In the genomic region with DNA sequence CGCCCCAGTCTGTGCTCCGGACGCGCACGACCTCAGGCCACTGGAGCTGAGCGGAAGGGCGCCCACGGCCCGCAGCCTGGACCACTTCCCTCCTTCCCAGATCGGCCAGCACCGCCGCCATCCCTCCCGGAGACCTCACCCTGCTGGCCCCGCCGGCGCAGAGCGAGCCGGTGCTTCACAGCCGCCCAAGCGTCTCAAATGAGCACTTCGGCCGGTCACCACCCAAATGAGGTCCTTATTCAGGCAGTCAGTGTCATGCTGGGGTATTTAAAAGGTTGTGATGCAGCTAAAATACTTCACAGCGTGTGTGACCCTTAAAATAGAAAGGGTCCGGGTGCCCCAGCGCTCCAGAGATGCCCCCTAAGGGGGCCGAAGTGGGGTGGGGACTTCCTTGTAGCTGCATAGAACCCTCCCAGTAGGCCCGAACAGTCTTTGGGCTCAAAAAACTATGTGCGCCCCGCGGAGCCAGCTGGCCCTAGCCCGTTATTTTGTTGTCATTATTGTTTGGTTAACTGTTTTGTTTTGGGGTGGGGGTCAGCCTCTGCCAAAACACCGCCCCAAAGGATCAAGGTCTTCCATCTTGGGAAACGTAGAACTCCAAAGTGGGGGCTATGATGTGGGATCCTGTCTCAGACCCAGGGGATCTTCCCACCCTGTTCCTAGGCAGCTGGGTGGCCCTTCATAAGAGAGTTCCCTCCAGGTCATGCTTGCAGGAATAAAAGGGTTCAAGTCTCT, we compare ENCODE assay signal across 12 mouse cellular contexts. TPM values are rescaled to one million over a fixed set of nuclear protein-coding genes. Genes with fewer than 3 reads are reported as not detected.
DNase-seq lines count a peak whose midpoint lies in the region; ATAC-seq and TF ChIP-seq lines count a peak whose summit lies in the region.
"Had no signal": no experiment of that assay in that cellular context is flagged by ENCODE, and none has a peak within 500 bp of the region (broad histone marks: within the 10 kb centered on the region; RNA-seq: fewer than 3 reads in every experiment).

No protein-coding gene starts in this region.

- H3K4me2 ChIP-seq in kidney, embryonic 14.5 days (replicated peaks; ENCODE audit: low read depth, low read length): no peak overlapping the region
- H3K4me2 ChIP-seq in forebrain, embryonic 15.5 days (replicated peaks): peak overlapping the region; percentile 14; the same call in 1 of the 2 replicates
- peak overlapping the region; percentile 24; the same call in 1 of the 2 replicates for H3K4me2 ChIP-seq in midbrain, embryonic 15.5 days

- peak; percentile 55 for ATAC-seq in kidney, embryonic 14.5 days (ENCODE audit: low FRiP score, low TSS enrichment)
- peak; percentile 21; the same call in 1 of the 2 replicates for ATAC-seq in forebrain, embryonic 15.5 days (replicated peaks)
- no peak; the same call in 1 of the 2 replicates for ATAC-seq in midbrain, embryonic 15.5 days (replicated peaks)

- no peak overlapping the region for H3K27ac ChIP-seq in kidney, embryonic 14.5 days (ENCODE audit: low read depth, low read length)
- no peak overlapping the region for H3K27ac ChIP-seq in kidney, adult 2 months (ENCODE audit: insufficient read depth, low read depth, low read length)
- 0 out of 2 replicates have a peak overlapping the region, but pooled peaks have one; percentile 19 for H3K27ac ChIP-seq in forebrain, embryonic 15.5 days (replicated peaks)
- H3K27ac ChIP-seq in midbrain, embryonic 15.5 days: no peak overlapping the region
- H3K27ac ChIP-seq: heart, adult 2 months had no signal

- TF ChIP-seq POLR2A in kidney, adult 2 months (IDR thresholded peaks at IDR 0.05; ENCODE audit: low read depth, low read length): no peak

- DNase-seq in kidney, adult 2 months: no peak
- DNase-seq in embryo, embryonic 10 days (ENCODE audit: low spot score): peak; percentile 69
- DNase-seq in layer of hippocampus, adult 18-20 months (ENCODE audit: low spot score in 2 of 2): no peak
- no peak for DNase-seq in gastrocnemius, postnatal 10 days
- DNase-seq in cerebellum, adult 11-12 months: no peak
- DNase-seq: adrenal gland, postnatal 36 days; cerebellum, postnatal 25 days; heart, adult 2 months had no signal

- H3K4me1 ChIP-seq in kidney, embryonic 14.5 days (ENCODE audit: control insufficient read depth, insufficient read depth, low read length): no peaks in the 10 kb centered on the region
- H3K4me1 ChIP-seq in kidney, adult 2 months (ENCODE audit: control insufficient read depth, insufficient read depth, low read length): no peaks in the 10 kb centered on the region
- peaks cover 9% of the 10 kb centered on the region; the same call in 1 of the 2 replicates for H3K4me1 ChIP-seq in forebrain, embryonic 15.5 days
- peaks cover 8% of the 10 kb centered on the region for H3K4me1 ChIP-seq in midbrain, embryonic 15.5 days

- peaks cover 90% of the 10 kb centered on the region for H3K27me3 ChIP-seq in kidney, embryonic 14.5 days (ENCODE audit: control insufficient read depth, insufficient read depth, low read length)
- peaks cover 12% of the 10 kb centered on the region for H3K27me3 ChIP-seq in kidney, adult 2 months (replicated peaks; ENCODE audit: control insufficient read depth, insufficient read depth, low read length)
- peaks cover 88% of the 10 kb centered on the region for H3K27me3 ChIP-seq in forebrain, embryonic 15.5 days
- peaks cover 89% of the 10 kb centered on the region for H3K27me3 ChIP-seq in midbrain, embryonic 15.5 days (replicated peaks)

- H3K9me3 ChIP-seq in kidney, embryonic 14.5 days (ENCODE audit: control insufficient read depth, low read length): no peaks in the 10 kb centered on the region
- no peaks in the 10 kb centered on the region for H3K9me3 ChIP-seq in forebrain, embryonic 15.5 days
- H3K9me3 ChIP-seq in midbrain, embryonic 15.5 days: no peaks in the 10 kb centered on the region

- no peak for TF ChIP-seq CTCF in kidney, adult 2 months (conservative IDR thresholded peaks at IDR 0.05; ENCODE audit: insufficient read depth, insufficient read length, low read depth, low read length)

- H3K9ac ChIP-seq in kidney, embryonic 14.5 days (ENCODE audit: low read depth, low read length): no peak overlapping the region
- no peak overlapping the region for H3K9ac ChIP-seq in forebrain, embryonic 15.5 days (replicated peaks)
- H3K9ac ChIP-seq in midbrain, embryonic 15.5 days: no peak overlapping the region

- no peaks in the 10 kb centered on the region for H3K36me3 ChIP-seq in kidney, embryonic 14.5 days (ENCODE audit: control insufficient read depth, insufficient read depth, low read length)
- no peaks in the 10 kb centered on the region for H3K36me3 ChIP-seq in kidney, adult 2 months (ENCODE audit: control insufficient read depth, insufficient read depth, low read length)
- H3K36me3 ChIP-seq in forebrain, embryonic 15.5 days: no peaks in the 10 kb centered on the region
- no peaks in the 10 kb centered on the region for H3K36me3 ChIP-seq in midbrain, embryonic 15.5 days (replicated peaks)

- under 1% methylated on average over 33 of the region's 33 CpGs for WGBS in kidney, embryonic 14.5 days
- WGBS in kidney, adult 2 months: 3% methylated on average over 33 of the region's 33 CpGs
- 1% methylated on average over 33 of the region's 33 CpGs for WGBS in forebrain, embryonic 15.5 days
- 2% methylated on average over 33 of the region's 33 CpGs for WGBS in midbrain, embryonic 15.5 days

- no peak overlapping the region; the same call in 1 of the 2 replicates for H3K4me3 ChIP-seq in kidney, embryonic 14.5 days (ENCODE audit: low read length)
- H3K4me3 ChIP-seq in kidney, adult 2 months (ENCODE audit: insufficient read depth, low read depth, low read length): no peak overlapping the region
- peak overlapping the region; percentile 6 for H3K4me3 ChIP-seq in forebrain, embryonic 15.5 days
- peak overlapping the region; percentile 13; the same call in 1 of the 2 replicates for H3K4me3 ChIP-seq in midbrain, embryonic 15.5 days
- H3K4me3 ChIP-seq: heart, adult 2 months had no signal

RNA-seq across cellular contexts. Expression of a gene that starts 15.4 kb away (rescaled TPM):
- polyA plus RNA-seq in kidney, embryonic 14.5 days (2014; fragmentation: Nextera tagmentation; extraction: Ambion mirVana): not detected in 2 replicates
- polyA plus RNA-seq in kidney, adult 2 months (2012; rRNA removed): not detected in 2 replicates
- polyA plus RNA-seq in forebrain, embryonic 15.5 days (2015; fragmentation: Nextera tagmentation; extraction: Ambion mirVana): 8.2 and 11.0 TPM in 2 replicates
- polyA plus RNA-seq in midbrain, embryonic 15.5 days (2015; fragmentation: Nextera tagmentation; extraction: Ambion mirVana): 6.3 and 8.0 TPM in 2 replicates
- under 1 TPM; 0.45 to 0.71 TPM for total RNA-seq in layer of hippocampus, adult 18-20 months (2021)
- not detected for total RNA-seq in gastrocnemius, postnatal 10 days (2021)
- total RNA-seq: adrenal gland, postnatal 36 days; heart, adult 2 months had no signal
- polyA plus RNA-seq: testis, adult 2 months had no signal

Comparison
In these comparisons a context has a peak if more than half of its experiments do, and no peak if none do; other contexts are left out.
1. H3K4me3 ChIP-seq: peak in forebrain, embryonic 15.5 days (single experiment) and midbrain, embryonic 15.5 days (single experiment); none in kidney, embryonic 14.5 days (single experiment) and kidney, adult 2 months (single experiment).